Mouse (Mus musculus): ENCODE data around the gene Znhit6.

The Znhit6 gene

GRCm38 (mm10) chr3:145605437-145606123 lies 29.6 kb downstream of the Znhit6 start:
- no peak for DNase-seq (ENCODE audit: low read depth)

GRCm38 (mm10) chr3:145608320-145608719 lies 32.3 kb downstream of the Znhit6 start:
- DNase-seq (ENCODE audit: low read depth): no peak

GRCm38 (mm10) chr3:145612662-145613061 lies 36.7 kb downstream of the Znhit6 start:
- DNase-seq (ENCODE audit: low read depth): peak; percentile 23

DNA sequence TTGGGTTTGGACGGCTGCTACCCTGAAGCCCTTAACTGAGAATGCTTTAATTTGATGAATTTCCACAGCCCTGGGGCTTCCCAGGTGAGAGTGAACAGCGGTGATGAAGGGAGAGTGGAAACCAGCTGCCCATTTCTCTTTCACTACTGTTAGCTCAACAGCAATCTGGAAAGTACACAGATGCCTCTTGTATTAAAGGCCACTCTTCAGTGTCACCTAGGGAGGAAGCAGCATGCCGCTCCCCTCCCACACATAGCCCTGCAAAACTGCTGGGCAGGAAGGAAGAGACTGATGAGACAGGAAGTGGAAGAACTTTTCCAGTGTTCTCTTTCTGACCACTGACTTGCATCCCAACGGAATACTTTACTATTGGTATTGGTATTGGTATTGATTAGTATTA lies 37.2 kb downstream of the Znhit6 start:
- no peak for DNase-seq (ENCODE audit: low read depth)

- no peak for DNase-seq (ENCODE audit: low read depth)
These were observed 38.5 kb downstream of the Znhit6 start for GRCm38 (mm10) chr3:145614362-145615115.

- DNase-seq (ENCODE audit: low read depth): no peak
These were observed 42.3 kb downstream of the Znhit6 start for GRCm38 (mm10) chr3:145618299-145618698.

- no peak for DNase-seq (ENCODE audit: low read depth)
These were observed 43.8 kb downstream of the Znhit6 start for GRCm38 (mm10) chr3:145619621-145620365.

- DNase-seq (ENCODE audit: low read depth): no peak
These were observed 45.2 kb downstream of the Znhit6 start for GRCm38 (mm10) chr3:145621209-145621608.

GRCm38 (mm10) chr3:145623047-145623446 lies 47.0 kb downstream of the Znhit6 start:
- DNase-seq (ENCODE audit: low read depth): no peak

- no peak for DNase-seq (ENCODE audit: low read depth)
These were observed 48.8 kb downstream of the Znhit6 start for GRCm38 (mm10) chr3:145624786-145625185.

DNA sequence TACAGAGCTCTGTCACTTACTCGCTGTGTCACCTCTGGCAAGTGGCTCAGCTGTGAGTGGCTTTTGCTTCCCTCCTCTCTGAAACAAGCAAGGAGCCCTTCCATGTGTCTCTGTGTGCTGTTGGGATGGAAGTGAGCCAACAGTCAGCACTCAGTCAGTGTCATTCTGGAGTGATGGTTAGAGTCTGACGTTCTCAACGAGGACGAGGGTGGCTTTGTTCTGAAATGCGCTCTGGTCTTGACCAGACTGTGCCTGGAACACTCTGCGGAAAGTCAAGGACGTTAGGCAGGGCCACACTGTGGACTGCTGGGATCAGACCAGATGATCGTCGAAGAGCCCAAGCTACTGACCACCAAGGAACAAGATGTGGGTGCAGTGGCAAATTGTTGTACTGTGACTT lies 49.5 kb downstream of the Znhit6 start:
- no peak for DNase-seq (ENCODE audit: low read depth)

DNA sequence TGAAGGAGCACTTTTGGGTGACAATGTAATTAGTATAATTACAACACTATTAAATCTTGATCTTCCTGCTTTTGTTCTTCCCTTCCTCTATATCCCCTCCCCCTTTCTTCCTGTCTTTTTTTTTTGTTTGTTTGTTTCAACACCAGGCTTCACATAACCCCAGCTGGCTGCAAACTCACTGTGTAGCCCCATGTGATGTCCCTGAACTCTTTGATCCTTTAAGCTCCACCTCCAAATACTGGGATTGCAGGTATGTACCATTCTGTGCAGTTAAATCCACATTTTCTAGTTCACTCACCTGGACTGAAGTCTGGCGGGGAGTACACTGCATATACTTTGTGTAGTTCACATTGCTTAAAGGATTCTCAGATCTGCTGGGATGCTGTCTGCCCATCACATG lies 50.1 kb downstream of the Znhit6 start:
- no peak for DNase-seq (ENCODE audit: low read depth)

- DNase-seq (ENCODE audit: low read depth): no peak
These were observed 51.8 kb downstream of the Znhit6 start for GRCm38 (mm10) chr3:145627830-145628229.

- no peak for DNase-seq (ENCODE audit: low read depth)
These were observed 52.6 kb downstream of the Znhit6 start for GRCm38 (mm10) chr3:145628643-145629042.

DNA sequence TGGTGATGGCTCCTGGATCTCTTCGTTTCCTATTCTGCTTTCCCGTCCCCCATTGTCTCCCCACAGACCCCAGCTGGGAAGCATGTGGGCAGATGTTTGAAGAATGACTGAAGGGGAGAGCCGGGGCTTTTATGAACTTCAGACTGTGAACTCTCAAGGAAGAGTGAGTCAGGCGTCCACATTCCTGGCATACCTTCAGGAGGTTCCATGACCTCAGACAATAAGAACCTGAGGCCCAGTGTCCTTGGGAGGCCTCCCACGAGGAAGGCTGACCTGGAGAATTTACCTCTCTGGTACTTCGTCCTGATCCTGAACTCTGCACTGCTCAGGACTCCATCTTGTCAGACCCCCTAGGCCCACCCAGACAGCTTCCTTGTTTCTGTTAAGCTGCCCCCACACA lies 56.9 kb downstream of the Znhit6 start:
- no peak for DNase-seq (ENCODE audit: low read depth)

- no peak for DNase-seq (ENCODE audit: low read depth)
These were observed 58.2 kb downstream of the Znhit6 start for GRCm38 (mm10) chr3:145634002-145634710.

- DNase-seq (ENCODE audit: low read depth): no peak
These were observed 64.2 kb downstream of the Znhit6 start for GRCm38 (mm10) chr3:145640170-145640569.

GRCm38 (mm10) chr3:145640583-145640982 lies 64.6 kb downstream of the Znhit6 start:
- no peak for DNase-seq (ENCODE audit: low read depth)

GRCm38 (mm10) chr3:145641036-145641685 lies 65.2 kb downstream of the Znhit6 start:
- DNase-seq (ENCODE audit: low read depth): no peak

- DNase-seq (ENCODE audit: low read depth): no peak
These were observed 65.9 kb downstream of the Znhit6 start for GRCm38 (mm10) chr3:145641878-145642277.

DNA sequence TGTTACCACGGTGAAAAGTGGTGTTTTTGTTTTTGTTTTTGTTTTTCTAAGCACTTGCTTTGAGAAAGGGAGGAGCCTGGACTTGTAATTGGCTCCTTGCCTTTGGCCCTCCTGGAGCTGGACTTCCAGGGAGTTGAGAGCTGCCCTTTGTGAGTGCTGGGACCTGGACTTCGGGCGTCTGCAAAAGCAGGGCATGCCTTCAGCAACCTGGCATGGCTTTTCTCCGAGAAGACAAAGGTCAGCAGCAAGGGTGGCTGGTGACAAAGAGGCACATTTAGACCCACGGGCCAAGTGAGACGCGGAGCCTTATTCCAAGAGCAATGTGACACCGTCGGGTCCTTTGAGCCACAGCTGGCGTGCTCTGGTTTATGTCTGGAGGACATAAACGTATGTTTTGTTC lies 66.9 kb downstream of the Znhit6 start:
- no peak for DNase-seq (ENCODE audit: low read depth)

GRCm38 (mm10) chr3:145645463-145645862 lies 69.5 kb downstream of the Znhit6 start:
- no peak for DNase-seq (ENCODE audit: low read depth)

Measured in c-Kit-positive CD71-negative TER-119-negative erythroid progenitor cells, embryonic 14.5 days (primary cell).